Mouse (Mus musculus) myocyte (in vitro differentiated cells): ENCODE results near the gene Cdh1.

ENCODE experiments used
- CEBPB ChIP-seq: IDR thresholded peaks from 2 replicates; pipeline ENCODE4 v1.6.1; 2011; ENCODE audit warnings: mild to moderate bottlenecking, moderate library complexity; ENCODE audit not compliant: poor library complexity, insufficient read depth, severe bottlenecking
- E2F4 ChIP-seq: IDR thresholded peaks from one replicate; pipeline ENCODE4 v1.6.1; 2011; ENCODE audit warnings: mild to moderate bottlenecking, control low read depth, moderate library complexity; ENCODE audit not compliant: insufficient read depth
- MAX ChIP-seq: IDR thresholded peaks from one replicate; pipeline ENCODE4 v1.6.1; 2011; ENCODE audit warnings: low read depth, mild to moderate bottlenecking, control low read depth
- MYOD1 ChIP-seq, 3 experiments: IDR thresholded peaks; one replicate each; pipeline ENCODE4 v1.6.1; 2011; ENCODE audit warnings: control low read depth in 2 of 3, low read depth in 2 of 3, mild to moderate bottlenecking in 2 of 3, moderate library complexity in 1 of 3; ENCODE audit not compliant: insufficient read length in 2 of 3, control insufficient read depth in 1 of 3
- MYOG ChIP-seq, 3 experiments: IDR thresholded peaks; one replicate each; pipeline ENCODE4 v1.6.1; 2011; ENCODE audit warnings: control low read depth in 2 of 3, low read depth in 2 of 3, mild to moderate bottlenecking in 2 of 3; ENCODE audit not compliant: insufficient read length in 2 of 3, control insufficient read depth in 1 of 3, insufficient read depth in 1 of 3
- POLR2A ChIP-seq: IDR thresholded peaks from one replicate; pipeline ENCODE4 v1.6.1; 2011; ENCODE audit warnings: low read depth, mild to moderate bottlenecking, control low read depth, moderate library complexity; ENCODE audit not compliant: insufficient read length
- POLR2AphosphoS2 ChIP-seq: IDR thresholded peaks from one replicate; pipeline ENCODE4 v1.6.1; 2011; ENCODE audit warnings: low read depth, control low read depth; ENCODE audit not compliant: insufficient read length
- SRF ChIP-seq: IDR thresholded peaks from one replicate; pipeline ENCODE4 v1.6.1; 2011; ENCODE audit warnings: low read depth; ENCODE audit not compliant: control insufficient read depth, insufficient read length
- TCF12 ChIP-seq: IDR thresholded peaks from one replicate; pipeline ENCODE4 v1.6.1; 2011; ENCODE audit warnings: mild to moderate bottlenecking, control low read depth; ENCODE audit not compliant: poor library complexity, insufficient read depth, severe bottlenecking
- TCF3 ChIP-seq: IDR thresholded peaks from one replicate; pipeline ENCODE4 v1.6.1; 2011; ENCODE audit warnings: low read depth, control low read depth; ENCODE audit not compliant: insufficient read length
- USF1 ChIP-seq: IDR thresholded peaks from one replicate; pipeline ENCODE4 v1.6.1; 2011; ENCODE audit warnings: low read depth, mild to moderate bottlenecking, control low read depth, moderate library complexity

GRCm38 (mm10) chr8:106586896-106587295 is 16.3 kb upstream of the Cdh1 start:
- no peak for TF ChIP-seq POLR2A
- TF ChIP-seq MYOG (IDR thresholded peaks at IDR 0.05; ENCODE audit: control insufficient read depth in 1 of 3, insufficient read depth in 1 of 3, insufficient read length in 2 of 3, low read depth in 2 of 3): no peak
- TF ChIP-seq POLR2AphosphoS2: no peak
- no peak for TF ChIP-seq USF1
- no peak for TF ChIP-seq E2F4
- TF ChIP-seq MAX: no peak
- TF ChIP-seq TCF12: no peak
- no peak for TF ChIP-seq SRF
- no peak for TF ChIP-seq TCF3
- TF ChIP-seq CEBPB: no peak
- no peak for TF ChIP-seq MYOD1 (IDR thresholded peaks at IDR 0.05; ENCODE audit: control insufficient read depth in 1 of 3, insufficient read length in 2 of 3, low read depth in 2 of 3)
